Mouse (Mus musculus): ENCODE results near the gene Ttpal.

- TF ChIP-seq POLR2A (IDR thresholded peaks at IDR 0.05; ENCODE audit: control insufficient read depth, extremely low read depth, insufficient read depth, low read length, poor library complexity): no peak
- TF ChIP-seq CTCF (IDR thresholded peaks at IDR 0.05; ENCODE audit: borderline replicate concordance, control insufficient read depth, extremely low read depth, insufficient read depth, low read length, poor library complexity): no peak
These were observed 27.8 kb upstream of the Ttpal start for GRCm38 (mm10) chr2:163574321-163574720.
